Mouse (Mus musculus): ENCODE data around the gene Ptprm.

Gene Ptprm

DNA sequence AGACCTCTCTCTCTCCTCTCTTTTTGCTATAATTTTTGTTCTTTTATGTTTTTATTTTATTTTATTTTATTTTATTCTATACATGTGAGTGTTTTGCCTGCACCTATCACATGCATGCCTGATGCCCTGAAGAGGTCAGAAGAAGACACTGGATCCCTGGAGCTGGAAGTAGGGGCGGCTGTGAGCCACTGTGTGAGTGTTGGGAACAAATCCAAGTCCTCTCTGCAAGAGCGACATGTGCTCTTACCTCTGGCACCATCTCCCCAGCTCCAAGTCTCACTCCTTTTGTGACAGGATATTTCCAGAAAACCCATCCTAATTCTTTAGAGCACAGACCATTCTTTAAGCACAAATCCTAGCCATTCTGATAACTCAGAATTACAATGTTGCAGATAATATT is 372.6 kb downstream of the Ptprm start:
- DNase-seq (ENCODE audit: low spot score): no peak

GRCm38 (mm10) chr17:66979971-66980370 is 374.3 kb downstream of the Ptprm start:
- no peak for DNase-seq (ENCODE audit: low spot score)

- no peak for DNase-seq (ENCODE audit: low spot score)
Observed at GRCm38 (mm10) chr17:66976490-66976889, 377.8 kb downstream of the Ptprm start.

DNA sequence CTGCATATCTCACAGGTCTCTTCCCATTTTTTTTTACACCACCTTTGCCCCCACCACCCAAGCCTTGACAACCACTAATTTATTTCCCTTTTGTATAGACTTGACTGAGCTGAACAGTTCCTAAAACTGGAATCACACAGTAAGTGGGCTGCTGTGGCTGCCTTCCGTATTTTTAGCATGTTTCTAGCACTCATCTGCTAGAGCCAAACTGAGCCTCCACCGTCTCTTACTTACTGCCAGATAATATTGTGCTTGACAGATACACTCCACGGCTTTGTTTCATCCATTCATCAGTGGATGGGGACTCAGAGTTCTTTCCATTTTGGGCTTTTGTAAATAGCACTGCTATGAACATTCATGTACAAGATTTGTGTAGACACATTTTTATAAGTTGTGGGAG is 381.3 kb downstream of the Ptprm start:
- DNase-seq (ENCODE audit: low spot score): no peak

- no peak for DNase-seq (ENCODE audit: low spot score)
Observed at GRCm38 (mm10) chr17:66960986-66961385, 393.3 kb downstream of the Ptprm start.

- DNase-seq (ENCODE audit: low spot score): no peak
Observed at GRCm38 (mm10) chr17:66960557-66960956, 393.7 kb downstream of the Ptprm start.

GRCm38 (mm10) chr17:66959815-66960214 is 394.4 kb downstream of the Ptprm start:
- DNase-seq (ENCODE audit: low spot score): no peak

- no peak for DNase-seq (ENCODE audit: low spot score)
Observed at GRCm38 (mm10) chr17:66958766-66959165, 395.5 kb downstream of the Ptprm start.

- DNase-seq (ENCODE audit: low spot score): no peak
Observed at GRCm38 (mm10) chr17:66944498-66944897, 409.8 kb downstream of the Ptprm start.

DNA sequence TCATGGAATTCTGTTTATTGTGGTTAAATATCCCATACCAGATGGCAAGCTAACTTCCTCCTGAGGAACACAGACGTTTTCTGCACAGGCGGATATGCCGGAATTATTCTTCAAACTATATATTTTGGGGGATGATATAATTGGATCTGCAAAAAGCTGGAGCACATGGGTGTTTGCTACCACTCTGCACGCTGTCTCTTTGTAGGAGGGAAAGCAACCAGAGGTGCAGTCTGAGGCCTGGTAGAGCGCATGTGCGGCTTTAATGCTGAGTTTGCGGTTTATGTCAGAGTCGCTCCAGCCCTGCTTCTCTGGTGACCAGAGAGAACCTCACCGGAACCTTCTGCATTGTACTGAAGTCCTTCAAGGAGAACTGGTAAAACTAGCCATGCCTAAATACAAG is 410.7 kb downstream of the Ptprm start:
- DNase-seq (ENCODE audit: low spot score): no peak

DNA sequence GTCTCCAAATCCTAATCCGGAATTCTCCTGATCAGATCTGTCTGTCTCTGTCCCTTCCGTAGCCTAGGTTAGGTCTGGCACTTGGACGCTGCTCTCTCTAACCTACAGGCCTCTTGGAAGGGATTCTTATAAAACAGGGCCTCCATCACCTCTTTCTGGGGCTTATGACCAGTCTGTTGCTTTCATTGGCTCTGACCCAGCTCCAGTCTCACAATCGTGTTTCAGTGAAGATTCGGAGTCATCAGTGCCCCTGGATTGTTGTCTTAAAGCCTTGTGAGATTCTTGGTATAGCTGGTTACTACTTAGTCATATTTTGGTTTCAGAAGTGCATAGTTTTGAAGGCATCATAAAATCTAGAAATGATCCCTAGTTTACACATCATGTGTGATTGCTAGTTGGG is 428.6 kb downstream of the Ptprm start:
- DNase-seq (ENCODE audit: low spot score): no peak

GRCm38 (mm10) chr17:66914696-66915095 is 439.6 kb downstream of the Ptprm start:
- no peak for DNase-seq (ENCODE audit: low spot score)

GRCm38 (mm10) chr17:66912533-66912932 is 441.7 kb downstream of the Ptprm start:
- DNase-seq (ENCODE audit: low spot score): no peak

DNA sequence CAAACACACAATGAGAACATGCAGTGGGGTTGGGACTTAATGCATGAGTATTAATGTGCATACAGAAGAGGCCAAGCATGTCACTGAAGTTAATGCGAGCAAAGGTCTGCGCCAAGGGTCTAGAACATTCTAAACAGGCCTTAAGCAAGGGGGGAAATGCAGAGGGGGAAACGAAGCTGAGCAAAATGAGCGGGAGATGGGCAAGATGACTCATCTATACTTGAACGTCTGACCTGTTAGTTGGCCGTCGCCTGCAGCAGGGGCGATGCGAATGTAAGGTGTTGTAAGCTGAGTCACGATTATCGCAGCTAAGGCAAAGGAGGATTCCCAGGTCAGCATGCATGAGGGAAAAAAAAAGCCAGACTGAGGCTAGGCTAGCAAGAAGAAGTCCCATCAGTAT is 442.1 kb downstream of the Ptprm start:
- no peak for DNase-seq (ENCODE audit: low spot score)

- no peak for DNase-seq (ENCODE audit: low spot score)
Observed at GRCm38 (mm10) chr17:66909901-66910300, 444.4 kb downstream of the Ptprm start.

DNA sequence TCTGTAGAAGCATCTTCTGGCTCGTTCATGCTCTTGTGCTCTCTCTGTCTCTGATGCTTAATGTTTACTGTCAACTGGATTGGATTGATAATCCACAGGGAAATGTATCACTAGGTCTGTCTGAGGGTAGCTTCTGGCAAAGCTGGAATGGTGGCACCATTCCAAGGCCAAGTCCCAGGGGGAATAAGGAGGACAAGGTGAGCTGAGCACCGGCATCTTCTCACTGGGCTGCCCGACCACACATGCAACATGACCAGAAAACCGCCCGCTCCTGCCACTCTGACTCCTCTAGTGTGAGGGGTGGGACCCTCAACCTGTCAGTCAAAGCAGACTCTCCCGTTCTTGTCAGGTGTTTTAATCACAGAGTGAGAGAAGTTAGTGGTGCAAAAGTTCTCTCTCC is 445.3 kb downstream of the Ptprm start:
- DNase-seq (ENCODE audit: low spot score): no peak

GRCm38 (mm10) chr17:66894181-66894580 is 460.1 kb downstream of the Ptprm start:
- DNase-seq (ENCODE audit: low spot score): no peak

DNA sequence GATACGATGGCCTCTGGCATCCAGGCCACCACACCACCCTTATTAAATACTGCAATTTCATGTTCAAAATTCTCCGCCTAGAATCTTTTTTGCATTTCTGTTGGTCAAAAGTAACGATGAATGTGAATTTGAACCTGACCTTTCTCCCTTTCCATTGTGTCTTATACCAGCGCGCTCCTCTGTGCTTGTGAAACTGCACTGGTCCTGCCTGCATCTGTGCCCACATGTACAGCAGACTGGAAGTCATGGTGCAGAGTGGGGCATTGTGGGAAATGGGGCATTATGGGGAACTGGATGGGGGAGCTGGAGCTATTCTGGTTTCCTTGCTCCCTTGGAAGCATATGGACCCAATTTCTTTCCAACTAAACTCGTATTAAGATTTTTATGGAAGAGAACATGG is 462.3 kb downstream of the Ptprm start:
- no peak for DNase-seq (ENCODE audit: low spot score)

- DNase-seq (ENCODE audit: low spot score): no peak
Observed at GRCm38 (mm10) chr17:66891067-66891862, 463.0 kb downstream of the Ptprm start.

GRCm38 (mm10) chr17:66882304-66882703 is 472.0 kb downstream of the Ptprm start:
- no peak for DNase-seq (ENCODE audit: low spot score)

DNA sequence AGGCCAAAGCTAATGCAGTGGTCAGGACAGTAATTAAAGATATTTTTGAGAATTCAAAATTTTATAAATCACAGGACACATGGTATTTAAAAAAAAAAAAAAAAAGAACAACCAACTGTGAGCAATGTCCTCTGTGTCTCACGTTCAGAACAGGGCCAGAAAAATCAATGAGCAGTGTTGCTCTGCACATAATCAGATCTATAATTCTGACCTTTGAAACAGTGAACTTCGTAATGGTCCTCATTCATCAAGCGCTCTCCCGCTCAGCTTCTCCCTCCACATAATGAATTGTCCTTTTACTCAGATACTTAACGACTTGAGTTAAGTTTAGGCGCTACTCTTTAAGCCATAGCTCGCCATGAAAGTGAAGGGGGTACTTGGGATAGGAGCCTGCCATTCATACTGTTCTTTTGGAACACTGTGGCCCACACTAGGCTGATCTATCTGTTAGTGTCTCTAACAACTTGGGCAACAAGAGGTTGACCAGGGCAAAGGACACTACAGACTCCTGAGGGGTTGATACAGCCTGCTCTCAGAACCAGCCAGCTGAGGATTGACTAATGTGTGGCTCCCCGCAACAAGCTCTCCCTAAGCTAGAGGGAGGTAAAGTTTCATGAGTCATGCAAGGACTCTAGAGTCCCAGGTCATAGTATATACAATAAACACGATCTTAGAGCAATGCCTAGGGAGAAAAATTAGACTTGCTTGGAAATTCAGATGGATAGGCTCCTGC is 473.1 kb downstream of the Ptprm start:
- no peak for DNase-seq (ENCODE audit: low spot score)

GRCm38 (mm10) chr17:66879151-66879550 is 475.1 kb downstream of the Ptprm start:
- DNase-seq (ENCODE audit: low spot score): no peak

- DNase-seq (ENCODE audit: low spot score): no peak
Observed at GRCm38 (mm10) chr17:66877582-66877981, 476.7 kb downstream of the Ptprm start.

GRCm38 (mm10) chr17:66874810-66875209 is 479.4 kb downstream of the Ptprm start:
- DNase-seq (ENCODE audit: low spot score): no peak

Data from ovary, postnatal 14 days (tissue).